Mouse (Mus musculus) thymus, adult 2 months (tissue): ENCODE measurements at regions not wholly inside any gene's neighbourhood (a gene's known extent, or its start where the extent isn't known, plus 50 kb on each side); places are given as distances from the start of the nearest gene placed in this dataset.
A peak's percentile ranks its signal among the peaks of the same experiment; 100 is the strongest.

Source experiments
- CTCF ChIP-seq: fragments of 200-500 bp; IDR thresholded peaks from 2 replicates; pipeline ENCODE4 v1.5.1; 2012; ENCODE audit warnings: mild to moderate bottlenecking, control low read depth, low read length, moderate library complexity, borderline replicate concordance; ENCODE audit not compliant: control insufficient read depth, poor library complexity, insufficient read depth; ENCODE audit errors: extremely low read depth
- POLR2A ChIP-seq: fragments of 200-500 bp; IDR thresholded peaks from 2 replicates; pipeline ENCODE4 v1.6.1; 2012; ENCODE audit warnings: mild to moderate bottlenecking, low read length, control low read depth, moderate library complexity; ENCODE audit not compliant: control insufficient read depth, poor library complexity, insufficient read depth; ENCODE audit errors: extremely low read depth

GRCm38 (mm10) chr5:112179213-112180057, 72.9 kb downstream of the Cryba4 start:
- no peak for TF ChIP-seq POLR2A
- peak; percentile 49; the same call in 1 of the 2 replicates for TF ChIP-seq CTCF
